Mouse (Mus musculus) heart, embryonic 13.5 days (tissue): ENCODE data around the gene Aire. TPM values are rescaled to one million over a fixed set of nuclear protein-coding genes. Genes with fewer than 3 reads are reported as not detected.

Source experiments
- ATAC-seq: fragments of 200-750 bp; cut with Nextera tagmentation; 2 replicates; pipeline ENCODE4 v1.8.0; 2017; ENCODE audit warnings: moderate TSS enrichment; ENCODE audit not compliant: insufficient number of reproducible peaks, low FRiP score, low TSS enrichment; ENCODE audit errors: extremely low read depth
- H3K27ac ChIP-seq: fragments of 300-500 bp; sonication (generic); replicated peaks from 2 replicates; pipeline ENCODE4 v1.5.1; 2015; ENCODE audit warnings: moderate library complexity, mild to moderate bottlenecking, inconsistent platforms
- H3K27me3 ChIP-seq: fragments of 300-500 bp; sonication (generic); replicated peaks from 2 replicates; pipeline ENCODE4 v1.6.1; 2015; ENCODE audit warnings: mild to moderate bottlenecking, inconsistent platforms
- H3K36me3 ChIP-seq: fragments of 300-500 bp; sonication (generic); 2 replicates; pipeline ENCODE4 v1.6.1; 2015; ENCODE audit warnings: mild to moderate bottlenecking, inconsistent platforms
- H3K4me1 ChIP-seq: fragments of 300-500 bp; sonication (generic); 2 replicates; pipeline ENCODE4 v1.6.1; 2015; ENCODE audit warnings: inconsistent platforms
- H3K4me2 ChIP-seq: fragments of 300-500 bp; sonication (generic); 2 replicates; pipeline ENCODE4 v1.6.1; 2015; ENCODE audit warnings: inconsistent platforms, mild to moderate bottlenecking, moderate library complexity
- H3K4me3 ChIP-seq: fragments of 300-500 bp; sonication (generic); 2 replicates; pipeline ENCODE4 v1.5.1; 2015; ENCODE audit warnings: moderate library complexity, mild to moderate bottlenecking, inconsistent platforms
- H3K9ac ChIP-seq: fragments of 300-500 bp; sonication (generic); 2 replicates; pipeline ENCODE4 v1.6.1; 2015; ENCODE audit warnings: inconsistent platforms, mild to moderate bottlenecking, moderate library complexity
- H3K9me3 ChIP-seq: fragments of 300-500 bp; sonication (generic); 2 replicates; pipeline ENCODE4 v1.6.1; 2016; ENCODE audit warnings: inconsistent platforms
- WGBS: fragments of 180-500 bp; shearing (Covaris S2); methylation state at CpG from one replicate; pipeline ENCODE4 v1.1.7; 2015; ENCODE audit warnings: mixed read lengths; 5-methylcytosine and 5-hydroxymethylcytosine counted together
- polyA plus RNA-seq: library from polyadenylated mRNA; unstranded; fragments of >200 nt; fragmentation: Nextera tagmentation; extraction: Ambion mirVana; gene quantifications from 2 replicates; pipeline ENCODE4 v1.2.1, GENCODE M21; 2015

Aire gene
- polyA plus RNA-seq, 1 experiment from 2014 or later, result not detected

GRCm38 (mm10) chr10:78005791-78006438, 37.5 kb downstream of the Aire start:
- H3K4me3 ChIP-seq, result no peak overlapping the region
- no peak overlapping the region for H3K27ac ChIP-seq
- H3K36me3 ChIP-seq, result peaks cover 51% of the 10 kb centered on the region
- H3K4me1 ChIP-seq, result peaks cover 51% of the 10 kb centered on the region
- no peaks in the 10 kb centered on the region for H3K9me3 ChIP-seq
- no peaks in the 10 kb centered on the region for H3K27me3 ChIP-seq
- H3K9ac ChIP-seq, result peak overlapping the region; percentile 96
- 90% methylated on average over 4 of the region's 4 CpGs for WGBS
- ATAC-seq, result no peak
- peak overlapping the region; percentile 95; the same call in 1 of the 2 replicates for H3K4me2 ChIP-seq

- Histone ChIP-seq H3K9ac (0 out of 2 replicates have a peak overlapping the region, but pooled peaks have one; percentile 38), H3K27ac (no peak overlapping the region), H3K4me2 (no peak overlapping the region), H3K36me3 (peaks cover 64% of the 10 kb centered on the region), H3K4me1 (peaks cover 46% of the 10 kb centered on the region), H3K9me3 (no peaks in the 10 kb centered on the region), H3K4me3 (no peak overlapping the region), H3K27me3 (no peaks in the 10 kb centered on the region)
- 83% methylated on average over 3 of the region's 3 CpGs for WGBS
- no peak for ATAC-seq
Measured at GRCm38 (mm10) chr10:78004479-78005100, 38.8 kb downstream of the Aire start.

GRCm38 (mm10) chr10:78002316-78002715, 41.1 kb downstream of the Aire start:
- WGBS, result 92% methylated on average over 2 of the region's 2 CpGs
- Histone ChIP-seq H3K4me1 (peaks cover 29% of the 10 kb centered on the region), H3K36me3 (peaks cover 87% of the 10 kb centered on the region), H3K4me2 (no peak overlapping the region), H3K27ac (no peak overlapping the region), H3K4me3 (no peak overlapping the region), H3K9me3 (no peaks in the 10 kb centered on the region), H3K9ac (no peak overlapping the region), H3K27me3 (no peaks in the 10 kb centered on the region)
- ATAC-seq, result no peak

GRCm38 (mm10) chr10:78001796-78002195, 41.6 kb downstream of the Aire start:
- Histone ChIP-seq H3K9me3 (no peaks in the 10 kb centered on the region), H3K4me2 (no peak overlapping the region), H3K27ac (no peak overlapping the region), H3K9ac (no peak overlapping the region), H3K36me3 (peaks cover 92% of the 10 kb centered on the region), H3K27me3 (no peaks in the 10 kb centered on the region), H3K4me3 (no peak overlapping the region), H3K4me1 (peaks cover 24% of the 10 kb centered on the region)
- WGBS, result 87% methylated on average over 11 of the region's 11 CpGs
- no peak for ATAC-seq

- WGBS, result 91% methylated on average over 5 of the region's 5 CpGs
Measured at GRCm38 (mm10) chr10:78000200-78000599, 43.2 kb downstream of the Aire start.

GRCm38 (mm10) chr10:77995639-77996038, 47.8 kb downstream of the Aire start:
- ATAC-seq, result no peak

More at GRCm38 (mm10) chr10:78000200-78000599, 43.2 kb downstream of the Aire start:
- Histone ChIP-seq H3K9ac (no peak overlapping the region), H3K36me3 (peaks cover 99% of the 10 kb centered on the region), H3K27ac (no peak overlapping the region), H3K9me3 (no peaks in the 10 kb centered on the region), H3K4me3 (no peak overlapping the region), H3K4me2 (no peak overlapping the region), H3K4me1 (peaks cover 8% of the 10 kb centered on the region), H3K27me3 (no peaks in the 10 kb centered on the region)
- ATAC-seq, result no peak

GRCm38 (mm10) chr10:77985775-77986174, 57.6 kb downstream of the Aire start:
- Histone ChIP-seq H3K9ac (no peak overlapping the region), H3K27ac (no peak overlapping the region), H3K4me2 (no peak overlapping the region), H3K4me1 (peaks cover 5% of the 10 kb centered on the region), H3K9me3 (no peaks in the 10 kb centered on the region), H3K36me3 (peaks cover 51% of the 10 kb centered on the region), H3K27me3 (no peaks in the 10 kb centered on the region), H3K4me3 (no peak overlapping the region)
- ATAC-seq, result no peak
- WGBS, result 69% methylated on average over 5 of the region's 5 CpGs

More at GRCm38 (mm10) chr10:77995639-77996038, 47.8 kb downstream of the Aire start:
- Histone ChIP-seq H3K4me3 (no peak overlapping the region), H3K9ac (no peak overlapping the region), H3K27me3 (no peaks in the 10 kb centered on the region), H3K4me1 (no peaks in the 10 kb centered on the region), H3K36me3 (peaks cover 100% of the 10 kb centered on the region), H3K9me3 (no peaks in the 10 kb centered on the region), H3K27ac (no peak overlapping the region), H3K4me2 (no peak overlapping the region)
- WGBS, result 80% methylated on average over 3 of the region's 3 CpGs

GRCm38 (mm10) chr10:77984660-77985059, 58.8 kb downstream of the Aire start:
- H3K36me3 ChIP-seq, result peaks cover 49% of the 10 kb centered on the region
- no peak overlapping the region for H3K27ac ChIP-seq
- WGBS, result under 1% methylated on average over 4 of the region's 4 CpGs
- H3K9ac ChIP-seq, result no peak overlapping the region
- H3K27me3 ChIP-seq, result no peaks in the 10 kb centered on the region
- no peak overlapping the region for H3K4me2 ChIP-seq
- no peaks in the 10 kb centered on the region for H3K9me3 ChIP-seq
- H3K4me3 ChIP-seq, result no peak overlapping the region
- H3K4me1 ChIP-seq, result peaks cover 5% of the 10 kb centered on the region
- 0 out of 2 replicates have a peak, but pooled peaks have one; percentile 18 for ATAC-seq

Other genes starting within 250 kb of the Aire start
- not detected in 2 replicates for gene Gm9639, start 248.5 kb downstream of the Aire start, polyA plus RNA-seq
- gene Gm19668, start 244.5 kb downstream of the Aire start, polyA plus RNA-seq, result not detected in 2 replicates
- gene Gm9507, start 231.8 kb downstream of the Aire start, polyA plus RNA-seq, result not detected in 2 replicates
- gene Gm2696, start 228.9 kb downstream of the Aire start, polyA plus RNA-seq, result not detected in 2 replicates
- not detected in 2 replicates for gene Krtap10-4, start 216.5 kb downstream of the Aire start, polyA plus RNA-seq
- gene Krtap10-10, start 207.7 kb downstream of the Aire start, polyA plus RNA-seq, result not detected in 2 replicates
- not detected in 2 replicates for gene Gm36176, start 196.8 kb downstream of the Aire start, polyA plus RNA-seq
- not detected in 2 replicates for gene Gm10318, start 190.8 kb downstream of the Aire start, polyA plus RNA-seq
- not detected in 2 replicates for gene Gm3285, start 181.6 kb downstream of the Aire start, polyA plus RNA-seq
- 1.8 and 2.0 TPM in 2 replicates for gene Lrrc3, start 141.1 kb downstream of the Aire start, polyA plus RNA-seq
- gene Trpm2, start 73.0 kb downstream of the Aire start, polyA plus RNA-seq, result 0.19 and 0.23 TPM in 2 replicates
- gene 1810043G02Rik, start 65.1 kb downstream of the Aire start, polyA plus RNA-seq, result 16.3 and 18.0 TPM in 2 replicates
- gene Pfkl, start 33.5 kb downstream of the Aire start, polyA plus RNA-seq, result 190 and 214 TPM in 2 replicates
- 0.13 and 0.37 TPM in 2 replicates for gene Dnmt3l, start 1.7 kb downstream of the Aire start, polyA plus RNA-seq
- 1.3 and 1.8 TPM in 2 replicates for gene Icosl, start 25.7 kb upstream of the Aire start, polyA plus RNA-seq
- 46.2 and 48.3 TPM in 2 replicates for gene D10Jhu81e, start 126.2 kb upstream of the Aire start, polyA plus RNA-seq
- gene Pwp2, start 141.5 kb upstream of the Aire start, polyA plus RNA-seq, result 10.8 and 11.1 TPM in 2 replicates
- 10.5 and 11.1 TPM in 2 replicates for gene Trappc10, start 201.0 kb upstream of the Aire start, polyA plus RNA-seq